Mouse (Mus musculus): ENCODE measurements around the gene Macf1. TPM values are rescaled to one million over a fixed set of nuclear protein-coding genes. Genes with fewer than 3 reads are reported as not detected.
"Not testable (repeated sequence)": the region's sequence is repeated elsewhere in the genome, so short reads cannot be mapped to it uniquely, and the experiment has no call there.

Gene Macf1
- total RNA-seq, 2 experiments from 2014 or later, result 337 to 347 TPM

DNA sequence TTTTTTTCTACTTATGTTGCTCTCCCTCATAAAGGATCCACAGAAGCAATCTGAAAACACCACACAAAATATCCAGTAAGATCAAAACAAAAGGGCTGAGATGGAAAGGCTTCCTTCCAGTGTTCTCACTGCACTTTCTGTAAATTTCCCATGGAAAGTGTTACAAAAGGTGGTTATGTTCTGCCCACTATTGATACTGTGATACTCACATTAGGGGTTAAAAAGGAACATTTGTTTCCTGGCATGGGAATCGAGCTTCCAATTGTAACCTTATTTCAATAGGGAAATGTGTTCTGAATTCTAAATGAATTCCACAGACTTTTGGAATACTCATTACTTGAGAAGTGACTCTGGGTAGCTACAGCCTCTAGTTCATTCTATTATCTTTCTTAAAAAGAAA is 299.1 kb downstream of the Macf1 start:
- no peak for DNase-seq
- intact Hi-C loops (cut with DNase I), result no loop called here

- no peak for DNase-seq
- intact Hi-C loops (cut with DNase I), result no loop called here
Measured at GRCm38 (mm10) chr4:123383173-123383572, 301.0 kb downstream of the Macf1 start.

DNA sequence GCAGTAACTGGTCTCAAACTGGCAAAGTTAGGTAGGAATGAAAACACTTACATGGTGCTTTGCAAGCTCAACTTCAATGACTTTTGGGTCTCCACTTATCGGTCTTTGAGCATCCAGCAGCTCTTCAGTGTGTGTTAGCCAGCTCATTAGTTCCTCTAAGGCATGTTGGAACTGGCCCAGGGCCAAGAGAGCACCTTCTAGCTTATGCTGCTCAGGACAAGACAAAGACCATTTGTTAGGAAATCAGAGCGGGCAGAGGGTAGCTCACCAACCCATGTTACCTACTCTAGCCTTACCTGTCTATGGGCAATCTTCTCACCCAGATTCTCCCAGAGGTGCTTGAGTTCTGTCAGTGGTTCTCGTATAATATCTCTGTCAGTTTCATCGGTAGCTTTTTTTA is 302.1 kb downstream of the Macf1 start:
- DNase-seq, result no peak
- intact Hi-C loops (cut with DNase I), result no loop called here

GRCm38 (mm10) chr4:123381598-123381997 is 302.6 kb downstream of the Macf1 start:
- intact Hi-C loops (cut with DNase I), result no loop called here
- DNase-seq, result no peak

- intact Hi-C loops (cut with DNase I), result loop anchor here (10.0 kb wide), 1 partner anchor 69 kb away; no protein-coding TSS in a partner anchor
- no peak for DNase-seq
Measured at GRCm38 (mm10) chr4:123376031-123376430, 308.1 kb downstream of the Macf1 start.

DNA sequence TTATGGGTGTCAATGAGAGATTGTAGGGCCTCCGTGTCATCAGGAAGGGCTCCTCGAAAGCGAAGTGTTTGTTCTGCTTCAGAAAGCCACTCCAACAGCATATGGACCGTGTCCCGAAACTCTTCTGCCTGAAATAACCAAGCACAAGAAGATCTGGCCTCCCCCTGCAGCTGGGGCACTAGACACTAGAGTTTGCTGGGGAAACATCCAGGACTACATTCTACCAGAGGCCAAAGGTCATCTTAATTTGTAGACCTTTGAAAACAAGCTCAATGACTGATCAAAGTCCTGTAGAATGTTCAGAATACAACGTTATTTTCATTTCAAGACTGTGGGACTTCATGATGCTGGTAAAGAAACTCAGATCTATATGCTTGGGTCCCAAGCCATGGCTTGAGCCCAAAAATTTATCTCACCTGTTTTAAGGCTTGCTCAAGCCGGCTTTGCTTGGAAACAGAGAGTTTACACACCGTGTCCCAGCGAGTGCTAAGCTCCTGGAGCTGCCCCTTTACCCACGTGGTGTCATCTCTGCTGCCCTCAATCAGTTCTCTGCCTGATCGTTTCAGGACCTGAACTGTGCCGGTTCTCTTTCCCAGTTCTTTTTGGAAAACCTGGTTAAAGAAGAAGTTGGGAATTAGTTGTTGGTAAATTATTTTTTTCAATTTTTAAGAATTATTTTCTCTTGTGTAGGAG is 309.7 kb downstream of the Macf1 start:
- DNase-seq, result no peak
- intact Hi-C loops (cut with DNase I), result loop anchor here (10.0 kb wide), 1 partner anchor 70 kb away; no protein-coding TSS in a partner anchor

DNA sequence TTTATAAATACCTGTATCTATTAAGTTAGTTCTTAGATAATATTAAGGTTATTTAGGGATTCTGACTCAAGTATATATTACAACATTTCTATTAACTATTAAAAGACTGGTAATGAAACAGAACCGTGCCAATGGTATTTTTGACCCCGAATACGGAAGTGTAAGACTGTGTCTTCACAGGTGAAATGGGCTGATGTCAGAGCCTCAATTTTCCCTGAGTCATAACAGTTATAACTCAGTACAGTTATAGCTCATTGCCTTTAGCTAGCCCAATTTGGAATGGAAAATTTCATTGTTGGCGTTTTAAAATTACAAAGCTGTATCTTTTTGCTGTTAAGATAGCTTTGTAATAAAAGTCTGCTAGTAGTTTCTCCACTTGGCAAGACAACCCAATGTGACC is 320.6 kb downstream of the Macf1 start:
- intact Hi-C loops (cut with DNase I), result no loop called here
- no peak for DNase-seq

DNA sequence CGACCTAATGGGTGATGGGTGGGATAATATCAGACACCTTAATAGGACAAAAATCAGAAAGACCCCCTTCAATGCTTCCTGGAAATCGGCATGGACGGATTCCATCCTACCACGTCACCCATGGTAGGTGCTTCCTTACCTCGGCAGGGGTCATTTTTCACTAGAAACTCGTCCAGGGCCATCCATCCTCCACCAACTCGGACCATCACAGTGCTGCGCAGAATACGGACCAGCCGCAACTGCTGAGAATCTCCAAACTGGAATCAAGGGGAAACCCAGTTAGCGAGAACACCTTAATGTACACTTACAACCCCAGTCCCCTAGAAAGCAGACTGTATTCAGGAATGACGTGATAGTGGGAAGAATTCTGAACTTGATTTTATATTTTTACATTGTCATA is 323.4 kb downstream of the Macf1 start:
- DNase-seq, result no peak
- intact Hi-C loops (cut with DNase I), result no loop called here

DNA sequence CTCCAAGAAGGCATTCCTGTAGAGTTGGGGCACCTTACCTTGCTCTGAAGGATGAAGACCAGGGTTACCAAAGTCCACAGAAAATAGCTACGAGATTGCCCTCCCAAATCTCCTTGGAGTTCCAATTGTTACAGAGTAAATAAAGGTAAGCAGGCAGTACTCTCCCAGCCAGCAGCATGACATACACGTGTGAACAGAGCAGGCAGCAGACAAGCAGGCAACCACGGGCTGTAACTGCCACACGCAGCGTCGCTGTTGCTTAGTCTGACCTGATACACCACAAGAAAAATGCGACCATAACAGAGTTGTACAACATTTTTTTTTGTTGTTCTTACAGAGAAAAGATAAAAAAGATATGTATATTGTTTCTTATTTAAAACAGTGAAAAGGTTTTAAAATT is 325.5 kb downstream of the Macf1 start:
- intact Hi-C loops (cut with DNase I), result no loop called here

GRCm38 (mm10) chr4:123355941-123356340 is 328.2 kb downstream of the Macf1 start:
- intact Hi-C loops (cut with DNase I), result no loop called here

More for the DNA sequence above, 325.5 kb downstream of the Macf1 start:
- DNase-seq, result no peak

DNA sequence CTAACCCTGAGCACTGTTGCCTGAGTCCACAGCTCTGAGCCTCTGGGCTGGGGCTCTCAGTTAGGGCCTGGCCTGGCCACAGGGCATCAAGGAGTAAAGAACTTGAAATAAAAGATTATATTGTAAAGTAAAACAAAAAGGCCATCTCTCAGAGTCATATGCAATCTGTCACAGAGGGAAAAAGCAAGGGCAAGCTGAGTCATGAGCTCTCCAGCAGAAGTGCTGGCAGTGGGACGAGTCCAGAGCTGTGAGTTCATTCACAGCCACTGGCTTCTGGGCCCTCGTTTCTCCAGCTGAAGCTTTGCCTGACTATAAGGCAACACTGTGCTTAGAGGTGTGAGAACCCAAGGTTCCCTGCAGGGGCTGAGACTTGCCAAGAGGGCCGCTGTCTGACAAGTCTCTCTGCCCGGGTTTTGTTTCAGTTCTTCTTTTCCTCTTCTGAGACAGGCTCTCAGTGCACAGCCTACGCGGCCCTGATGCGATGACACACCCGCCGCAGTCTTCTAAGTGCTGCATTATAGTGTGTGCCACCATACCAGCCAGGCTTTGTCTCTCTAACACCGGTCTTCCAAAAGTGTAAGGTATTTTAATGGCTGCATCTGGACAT is 330.8 kb downstream of the Macf1 start:
- intact Hi-C loops (cut with DNase I), result no loop called here
- no peak for DNase-seq

More at GRCm38 (mm10) chr4:123355941-123356340, 328.2 kb downstream of the Macf1 start:
- no peak for DNase-seq

GRCm38 (mm10) chr4:123343471-123343789 is 340.7 kb downstream of the Macf1 start:
- intact Hi-C loops (cut with DNase I), result no loop called here
- no peak for DNase-seq

- intact Hi-C loops (cut with DNase I), result no loop called here
- DNase-seq, result peak; percentile 68
Measured at GRCm38 (mm10) chr4:123342642-123343470, 341.3 kb downstream of the Macf1 start, which contains the start of gene Bmp8a. Gene Bmp8a (minus strand): TSS chr4:123343252.

DNA sequence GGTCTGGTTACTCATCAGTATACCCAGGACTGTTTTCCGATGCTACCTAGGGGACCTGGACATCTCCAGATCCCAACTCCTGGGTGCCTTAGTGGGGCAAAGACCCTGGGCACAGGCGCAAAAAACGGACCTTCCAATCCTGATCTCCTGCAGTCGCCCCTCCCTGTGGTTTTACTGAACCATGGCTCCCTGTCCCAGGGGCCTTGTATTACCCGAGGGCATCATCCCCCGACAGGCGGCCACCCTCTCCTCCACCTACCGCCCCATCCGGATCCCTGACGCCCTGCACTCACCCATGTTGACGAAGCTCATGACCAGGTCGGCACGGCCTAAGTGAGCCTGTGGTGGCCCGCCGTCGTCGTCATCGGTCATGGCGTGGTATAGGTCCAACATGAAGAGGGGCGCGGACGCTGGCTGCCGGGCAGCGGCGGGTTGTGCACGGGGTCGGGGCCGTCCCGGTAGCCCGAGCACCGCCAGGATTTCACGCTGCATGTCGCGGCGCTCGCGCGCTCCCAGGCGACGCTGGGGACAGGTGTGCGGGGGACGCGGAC is 342.0 kb downstream of the Macf1 start:
- DNase-seq, result peak; percentile 6
- intact Hi-C loops (cut with DNase I), result no loop called here

GRCm38 (mm10) chr4:123340232-123340631 is 343.9 kb downstream of the Macf1 start:
- DNase-seq, result no peak
- intact Hi-C loops (cut with DNase I), result no loop called here

DNA sequence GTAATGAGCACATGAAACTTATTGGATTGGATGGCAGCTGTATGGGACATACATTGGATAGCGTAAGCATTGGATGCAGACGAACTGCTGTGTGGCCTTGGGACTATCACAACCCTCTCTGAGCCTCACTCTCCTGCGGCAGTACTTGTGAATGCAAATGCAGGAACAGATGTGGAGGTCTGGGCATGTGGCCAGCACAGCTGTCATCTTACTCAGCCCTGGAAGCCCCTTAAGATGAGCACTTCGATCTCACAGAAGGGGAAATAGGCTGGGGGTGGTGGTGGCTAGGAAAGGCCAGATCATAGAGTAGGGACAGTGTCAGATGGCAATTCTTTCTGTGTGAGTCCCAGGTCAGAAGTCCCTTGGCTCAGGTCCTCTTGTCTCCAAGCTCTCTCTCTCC is 346.5 kb downstream of the Macf1 start:
- intact Hi-C loops (cut with DNase I), result no loop called here
- DNase-seq, result no peak

DNA sequence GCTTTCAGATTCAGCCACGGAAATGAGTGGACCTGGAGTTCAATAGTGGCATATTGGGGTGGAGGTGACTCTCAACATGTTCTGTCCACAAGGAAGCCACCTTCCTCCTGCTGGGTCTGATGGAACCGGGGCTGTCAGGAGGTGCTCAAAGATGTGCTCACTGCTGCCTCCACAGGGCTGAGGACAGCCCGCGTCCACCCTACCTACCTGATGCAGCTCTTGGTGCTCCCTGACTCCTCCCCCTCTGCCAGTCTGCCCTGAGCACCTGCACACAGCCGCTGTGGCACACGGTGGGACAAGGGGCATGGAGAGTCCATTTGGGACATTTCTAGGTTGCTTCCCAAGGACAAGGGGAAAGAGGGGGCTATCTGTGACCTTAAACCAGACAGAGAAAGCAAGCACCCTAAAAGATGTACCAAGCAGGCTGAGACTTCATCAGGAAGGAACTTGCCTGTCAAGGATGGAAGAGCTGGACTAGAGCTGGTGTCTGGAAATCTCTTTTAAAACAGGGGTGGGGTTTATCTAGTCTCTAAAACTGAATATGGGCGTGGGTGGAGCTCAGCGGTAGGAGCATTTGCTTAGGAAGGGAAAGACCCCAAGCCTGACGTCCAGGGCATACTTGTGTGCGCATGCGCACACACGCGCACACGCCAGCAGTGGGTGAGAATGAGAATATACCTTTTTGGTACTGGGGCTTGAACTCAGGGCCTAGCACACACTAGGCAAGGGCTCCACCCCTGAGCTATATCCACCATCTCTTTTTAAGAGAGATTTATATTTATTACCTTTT is 348.2 kb downstream of the Macf1 start:
- intact Hi-C loops (cut with DNase I), result no loop called here

DNA sequence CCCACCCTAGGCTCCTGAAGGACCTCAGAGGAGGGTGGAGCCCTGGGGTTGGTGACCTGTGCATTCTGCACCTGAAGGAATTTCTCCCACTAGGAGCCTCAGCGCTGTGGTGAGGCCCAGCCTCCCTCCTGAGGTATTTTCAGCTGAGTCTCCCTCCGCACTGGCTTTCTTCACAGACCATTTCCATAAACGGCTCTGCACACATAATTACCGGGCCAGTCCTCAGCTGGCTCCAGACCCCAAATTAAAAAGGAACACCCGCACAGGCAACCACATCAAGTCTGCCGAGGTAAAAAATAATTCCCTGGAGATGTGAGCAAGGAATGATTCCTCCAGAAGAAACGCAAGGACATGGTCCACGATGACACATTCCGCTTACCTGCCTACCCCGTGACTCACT is 348.9 kb downstream of the Macf1 start:
- intact Hi-C loops (cut with DNase I); DNase-seq: not testable (repeated sequence)

More for the DNA sequence above, 348.2 kb downstream of the Macf1 start:
- no peak for DNase-seq

DNA sequence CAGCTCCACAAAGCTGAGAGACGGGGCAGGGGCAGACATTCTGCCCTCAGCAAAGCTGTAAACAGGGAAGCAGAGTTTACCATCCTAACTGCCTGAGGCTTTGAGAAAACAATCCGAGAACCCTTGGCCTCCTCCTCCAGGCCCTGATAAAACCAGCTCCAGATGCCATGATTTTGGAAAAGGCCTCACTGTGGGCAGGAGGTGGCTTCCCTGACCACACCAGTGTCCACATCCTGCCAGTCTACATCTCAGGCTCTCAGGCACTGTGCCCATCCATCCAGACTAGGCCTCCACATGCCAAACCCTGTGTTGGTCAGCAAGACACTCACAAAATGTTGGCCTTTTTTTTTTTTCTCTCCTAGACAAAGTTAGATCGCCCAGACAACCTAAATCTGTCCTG is 350.0 kb downstream of the Macf1 start:
- no peak for DNase-seq
- intact Hi-C loops (cut with DNase I), result no loop called here

DNA sequence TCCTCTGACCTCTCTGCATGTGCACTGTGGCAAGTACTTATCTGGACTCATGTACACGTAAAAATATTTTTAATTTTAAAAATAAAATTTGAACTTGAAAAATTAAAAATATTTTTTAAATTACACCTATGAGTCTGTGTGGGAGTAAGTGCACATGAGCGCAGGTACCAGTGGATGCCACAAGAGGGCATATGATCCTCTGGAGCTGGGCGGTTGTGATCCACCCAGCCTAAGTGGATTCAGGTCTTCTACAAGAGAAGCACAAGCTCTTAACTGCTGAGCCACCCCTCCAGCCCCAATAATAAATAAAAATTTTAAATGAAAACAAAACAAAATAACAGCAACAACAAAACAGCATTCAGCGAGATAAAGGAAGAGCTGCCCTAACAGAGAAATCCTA is 351.0 kb downstream of the Macf1 start:
- no peak for DNase-seq
- intact Hi-C loops (cut with DNase I), result no loop called here
